Mouse (Mus musculus) C2C12 (cell line): ENCODE data around the gene Cyp2j12. TPM values are rescaled to one million over a fixed set of nuclear protein-coding genes. Genes with fewer than 3 reads are reported as not detected.
"Not testable (repeated sequence)": the region's sequence is repeated elsewhere in the genome, so short reads cannot be mapped to it uniquely, and the experiment has no call there.

ENCODE experiments used
- H3K27me3 ChIP-seq: one replicate; pipeline ENCODE4 v1.6.1; 2011; ENCODE audit not compliant: control insufficient read depth, insufficient read depth, insufficient read length
- H3K36me3 ChIP-seq: one replicate; pipeline ENCODE4 v1.6.1; 2011; ENCODE audit not compliant: control insufficient read depth, insufficient read depth
- H3K4me3 ChIP-seq: one replicate; pipeline ENCODE4 v1.5.1; 2011; ENCODE audit warnings: mild to moderate bottlenecking, control low read depth; ENCODE audit not compliant: poor library complexity, insufficient read depth, severe bottlenecking
- H3K79me2 ChIP-seq: one replicate; pipeline ENCODE4 v1.6.1; 2011; ENCODE audit not compliant: control insufficient read depth, insufficient read depth
- H3K79me3 ChIP-seq: one replicate; pipeline ENCODE4 v1.6.1; 2011; ENCODE audit warnings: low read depth, control low read depth
- H3ac ChIP-seq: one replicate; pipeline ENCODE3; 2011; ENCODE audit warnings: low read depth; ENCODE audit not compliant: control insufficient read depth, insufficient read length
- CEBPB ChIP-seq: IDR thresholded peaks from one replicate; pipeline ENCODE4 v1.6.1; 2011; ENCODE audit warnings: low read depth, mild to moderate bottlenecking, control low read depth, moderate library complexity
- CTCF ChIP-seq: IDR thresholded peaks from one replicate; pipeline ENCODE4 v1.5.1; 2011; ENCODE audit not compliant: control insufficient read depth, insufficient read depth, insufficient read length
- FOSL1 ChIP-seq: IDR thresholded peaks from one replicate; pipeline ENCODE4 v1.8.0; 2011; ENCODE audit warnings: mild to moderate bottlenecking, low read length; ENCODE audit not compliant: poor library complexity, insufficient read depth, severe bottlenecking
- MAX ChIP-seq: IDR thresholded peaks from one replicate; pipeline ENCODE4 v1.6.1; 2011; ENCODE audit warnings: mild to moderate bottlenecking, control low read depth
- MYOD1 ChIP-seq: IDR thresholded peaks from one replicate; pipeline ENCODE4 v1.6.1; 2011; ENCODE audit warnings: low read depth; ENCODE audit not compliant: control insufficient read depth, insufficient read length
- MYOG ChIP-seq: IDR thresholded peaks from one replicate; pipeline ENCODE4 v1.6.1; 2011; ENCODE audit not compliant: control insufficient read depth, insufficient read length; ENCODE audit errors: extremely low read depth
- USF1 ChIP-seq: IDR thresholded peaks from one replicate; pipeline ENCODE4 v1.6.1; 2011; ENCODE audit warnings: low read depth, mild to moderate bottlenecking, control low read depth, moderate library complexity
- long read RNA-seq, 2 experiments: library from polyadenylated mRNA; unstranded; transcript quantifications; one replicate each; pipeline ENCODE4 v2.0.0; 2019 to 2020
- polyA plus RNA-seq: library from polyadenylated mRNA; unstranded; fragments of >200 nt; fragmentation: generic; extraction: Trizol; gene quantifications from one replicate; pipeline ENCODE4 v1.2.1, GENCODE M21; 2012; ENCODE audit warnings: missing spikeins

Gene Cyp2j12
- not detected for polyA plus RNA-seq
- long read RNA-seq, experiment 1 = 0 reads
- long read RNA-seq, experiment 2 = 0 reads

GRCm38 (mm10) chr4:96140732-96141467 is at the start of gene Cyp2j12:
Gene Cyp2j12 (minus strand): TSS chr4:96141152.
- no peak for TF ChIP-seq USF1
- no peak for TF ChIP-seq MYOG
- TF ChIP-seq CTCF = no peak
- TF ChIP-seq MYOD1 = no peak
- no peak for TF ChIP-seq MAX
- no peak for TF ChIP-seq FOSL1
- no peak for TF ChIP-seq CEBPB
- no peaks in the 10 kb centered on the region for H3K79me3 ChIP-seq
- no peaks in the 10 kb centered on the region for H3K36me3 ChIP-seq
- no peaks in the 10 kb centered on the region for H3K27me3 ChIP-seq
- H3ac ChIP-seq = no peak within 1 kb of the TSS
- H3K4me3 ChIP-seq = no peak within 1 kb of the TSS
- H3K79me2 ChIP-seq = no peaks in the 10 kb centered on the region

GRCm38 (mm10) chr4:96189321-96189720 is 48.4 kb upstream of the Cyp2j12 start:
- H3K79me2 ChIP-seq, H3K36me3 ChIP-seq, H3ac ChIP-seq, H3K79me3 ChIP-seq, H3K4me3 ChIP-seq, H3K27me3 ChIP-seq: not testable (repeated sequence)

GRCm38 (mm10) chr4:96188671-96189070 is 47.7 kb upstream of the Cyp2j12 start:
- H3K79me3 ChIP-seq, H3K79me2 ChIP-seq, H3K27me3 ChIP-seq, H3ac ChIP-seq, H3K36me3 ChIP-seq, H3K4me3 ChIP-seq: not testable (repeated sequence)

GRCm38 (mm10) chr4:96188146-96188545 is 47.2 kb upstream of the Cyp2j12 start:
- H3K36me3 ChIP-seq, H3K4me3 ChIP-seq, H3K27me3 ChIP-seq, H3ac ChIP-seq, H3K79me3 ChIP-seq, H3K79me2 ChIP-seq: not testable (repeated sequence)

GRCm38 (mm10) chr4:96184716-96185115 is 43.8 kb upstream of the Cyp2j12 start:
- not testable (repeated sequence) for H3K27me3 ChIP-seq, H3K36me3 ChIP-seq, H3K79me3 ChIP-seq

GRCm38 (mm10) chr4:96162839-96163238 is 21.9 kb upstream of the Cyp2j12 start:
- no peaks in the 10 kb centered on the region for H3K79me3 ChIP-seq
- no peaks in the 10 kb centered on the region for H3K79me2 ChIP-seq
- no peak overlapping the region for H3ac ChIP-seq
- no peaks in the 10 kb centered on the region for H3K27me3 ChIP-seq
- TF ChIP-seq CEBPB (no peak), FOSL1 (no peak), CTCF (no peak), MAX (no peak), MYOG (no peak), MYOD1 (no peak), USF1 (no peak)
- no peaks in the 10 kb centered on the region for H3K36me3 ChIP-seq
- H3K4me3 ChIP-seq = no peak overlapping the region

More at GRCm38 (mm10) chr4:96184716-96185115, 43.8 kb upstream of the Cyp2j12 start:
- not testable (repeated sequence) for H3K4me3 ChIP-seq, H3ac ChIP-seq, H3K79me2 ChIP-seq

- no peak overlapping the region for H3K4me3 ChIP-seq
- no peak overlapping the region for H3ac ChIP-seq
- no peaks in the 10 kb centered on the region for H3K36me3 ChIP-seq
- TF ChIP-seq MYOG = no peak
- TF ChIP-seq CTCF = no peak
- no peak for TF ChIP-seq CEBPB
- TF ChIP-seq MYOD1 = no peak
- no peak for TF ChIP-seq FOSL1
- no peak for TF ChIP-seq MAX
- TF ChIP-seq USF1 = no peak
- H3K27me3 ChIP-seq = no peaks in the 10 kb centered on the region
- H3K79me2 ChIP-seq = no peaks in the 10 kb centered on the region
- no peaks in the 10 kb centered on the region for H3K79me3 ChIP-seq
Measured at GRCm38 (mm10) chr4:96161575-96161974, 20.6 kb upstream of the Cyp2j12 start.
